Mouse (Mus musculus) c-Kit-positive CD71-positive TER-119-positive erythroid progenitor cells, embryonic 14.5 days (primary cell): ENCODE measurements around the gene Apoc3.
A peak's percentile ranks its signal among the peaks of the same experiment; 100 is the strongest.

Experiments used
- DNase-seq: peaks from one replicate; pipeline ENCODE4 v3.0.0-alpha.2; 2013; ENCODE audit warnings: low spot score

The Apoc3 gene

DNA sequence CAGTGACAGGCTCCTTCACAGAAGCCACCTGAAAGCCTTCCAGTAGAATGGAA lies at the start of gene Apoc3:
Apoc3 (minus strand) TSS at position 41 of the 53 bp plus-strand sequence.
- no peak for DNase-seq

DNA sequence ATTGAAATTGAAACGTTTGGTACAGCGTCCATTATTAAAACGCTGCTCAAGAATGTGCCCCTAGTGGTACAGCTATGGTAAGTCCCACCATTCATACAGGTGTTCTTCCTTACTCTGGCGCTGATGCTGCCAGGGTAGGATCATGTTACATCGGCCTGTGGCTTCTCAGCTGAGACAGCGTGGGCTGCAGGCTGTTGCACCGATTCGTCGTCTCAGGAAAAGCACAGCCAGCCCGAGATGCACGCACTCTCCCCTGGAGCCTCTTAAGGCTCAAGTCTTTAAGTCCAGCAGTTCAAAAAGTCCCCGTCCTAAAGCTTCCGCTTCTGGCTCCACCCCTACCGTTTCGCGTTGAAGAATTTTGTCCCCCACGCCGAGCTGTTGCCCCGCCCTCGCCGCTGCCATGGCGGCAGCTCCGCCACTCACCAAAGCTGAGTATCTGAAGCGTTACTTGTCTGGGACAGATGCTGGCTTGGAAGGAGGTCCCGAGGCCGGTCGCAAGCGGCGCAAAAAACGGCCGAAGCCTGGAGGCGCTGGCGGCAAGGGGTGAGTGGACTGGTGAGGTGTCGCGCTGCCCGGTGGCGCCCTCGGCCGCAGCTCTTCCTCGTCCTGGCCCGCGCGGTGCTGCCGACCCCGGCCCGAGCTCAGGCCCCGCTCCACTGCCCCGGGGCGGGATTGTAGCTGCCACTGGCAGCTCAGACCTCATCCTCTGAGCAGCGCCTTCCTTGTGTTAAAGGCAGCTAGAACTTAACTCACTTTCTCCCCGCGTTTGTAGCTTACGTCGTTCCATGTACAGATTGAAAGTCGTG lies 47.4 kb upstream of the Apoc3 start, which contains the start of gene Bud13:
Bud13 (plus strand) TSS at position 378 of the 806 bp plus-strand sequence.
- DNase-seq: peak; percentile 91

DNA sequence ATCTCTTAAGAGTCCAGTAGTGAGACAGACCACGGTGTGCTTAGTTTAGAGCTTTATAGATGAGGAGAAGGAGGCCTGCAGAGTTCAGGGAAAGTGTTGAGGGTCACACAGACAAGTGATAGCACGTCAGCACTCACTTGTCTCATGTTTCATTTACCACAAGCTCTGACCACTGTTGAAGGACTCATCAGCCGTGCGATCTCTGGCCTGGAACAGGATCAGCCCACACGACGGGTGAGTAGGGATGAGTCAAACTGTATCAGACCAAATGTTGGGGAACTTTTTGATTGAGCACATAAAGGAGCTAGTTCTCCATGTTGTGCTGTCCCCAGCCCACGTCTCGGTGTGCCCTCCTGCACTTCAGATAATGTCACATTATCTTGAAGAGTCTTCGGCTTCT lies 39.1 kb upstream of the Apoc3 start:
- DNase-seq: no peak

DNA sequence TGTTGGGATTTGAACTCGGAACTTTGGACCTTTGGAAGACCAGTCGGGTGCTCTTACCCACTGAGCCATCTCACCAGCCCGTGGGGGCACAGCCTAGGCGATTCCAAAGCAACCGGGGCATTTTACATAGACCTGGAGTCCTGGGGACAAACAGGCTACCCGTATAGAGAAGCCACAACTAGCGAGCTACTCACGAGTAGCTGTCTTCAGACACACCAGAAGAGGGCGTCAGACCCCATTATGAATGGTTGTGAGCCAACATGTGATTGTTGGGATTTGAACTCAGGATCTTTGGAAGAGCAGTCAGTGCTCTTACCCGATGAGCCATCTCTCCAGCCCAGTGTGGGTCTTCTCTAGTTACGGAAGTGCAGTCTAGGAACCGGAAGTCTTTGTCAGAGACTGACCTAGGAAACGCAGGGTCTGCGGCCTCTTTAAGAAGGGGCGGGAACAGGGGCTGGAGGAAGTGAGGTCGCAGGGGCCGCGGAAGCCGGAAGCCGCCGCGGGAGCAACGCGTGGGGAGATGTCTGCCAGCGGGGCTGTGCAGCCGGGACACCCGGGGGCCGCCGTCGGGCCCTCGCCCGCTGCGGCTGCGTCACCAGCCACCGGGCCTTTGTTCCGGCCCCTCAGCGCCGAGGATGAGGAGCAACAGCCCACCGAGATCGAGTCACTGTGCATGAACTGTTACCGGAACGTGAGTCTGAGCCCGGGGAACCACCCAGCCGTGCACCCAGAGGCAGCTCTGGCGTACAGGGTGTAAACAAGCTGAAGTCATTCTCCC lies 37.4 kb upstream of the Apoc3 start, which contains the start of gene Zpr1:
Zpr1 (plus strand) TSS at position 388 of the 778 bp plus-strand sequence.
- DNase-seq: peak; percentile 87

DNA sequence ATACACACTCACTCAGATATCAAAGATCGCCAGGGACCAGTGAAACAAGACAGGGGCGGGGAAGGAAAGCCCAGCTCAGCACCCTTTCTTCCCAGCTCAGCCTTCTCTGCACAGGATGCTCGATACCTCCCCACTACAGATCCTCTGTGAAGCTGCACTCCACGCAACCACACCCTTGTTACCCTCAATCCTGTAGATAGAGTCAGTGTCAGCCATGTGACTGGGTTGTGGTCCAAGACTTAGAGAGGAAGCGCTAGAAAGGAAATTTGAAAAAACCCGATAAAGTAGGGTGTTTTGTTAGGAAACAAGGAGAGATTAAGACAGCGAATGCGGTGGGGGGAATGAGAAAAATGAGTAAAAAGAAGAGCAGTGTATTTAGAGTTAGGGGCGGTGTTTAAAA lies 36.6 kb upstream of the Apoc3 start:
- DNase-seq: no peak

DNA sequence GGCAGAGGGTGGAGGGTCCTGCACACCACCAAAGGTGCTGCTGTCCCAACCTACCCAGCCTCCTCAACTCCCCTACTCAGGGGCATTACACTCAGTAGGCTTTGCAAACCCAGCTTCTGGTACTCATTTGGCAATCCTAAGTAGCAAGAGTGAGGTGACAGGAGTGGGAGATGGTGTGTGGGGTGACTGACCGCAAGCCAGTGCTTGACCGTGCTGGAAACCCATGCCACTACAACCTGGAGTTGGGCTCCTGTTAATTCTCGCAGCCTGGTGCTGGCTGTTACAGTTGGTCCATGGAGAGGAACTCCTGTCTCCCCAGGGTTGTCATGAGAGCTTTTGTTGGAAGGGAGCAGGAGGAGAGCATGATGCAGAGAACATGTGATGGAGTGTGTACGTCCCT lies 35.3 kb upstream of the Apoc3 start:
- no peak for DNase-seq

DNA sequence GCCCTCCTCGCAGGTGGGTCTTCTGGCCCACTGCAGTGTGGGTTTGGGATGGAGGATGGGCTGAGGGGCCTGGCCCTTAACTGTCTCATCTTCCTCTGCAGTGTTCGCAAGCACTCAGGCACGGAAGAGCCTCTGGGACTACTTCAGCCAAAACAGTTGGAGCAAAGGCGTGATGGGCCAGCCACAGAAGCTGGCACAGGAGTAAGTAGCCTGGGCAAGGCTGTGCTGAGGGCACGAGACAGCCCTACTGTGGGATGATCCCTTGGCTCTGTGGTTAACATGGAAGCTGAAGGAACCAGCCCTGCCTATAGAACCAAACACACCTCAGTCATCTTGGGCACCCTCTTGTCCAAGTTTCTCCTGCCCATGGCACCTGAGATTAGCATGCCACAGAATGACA lies 33.7 kb upstream of the Apoc3 start:
- no peak for DNase-seq

DNA sequence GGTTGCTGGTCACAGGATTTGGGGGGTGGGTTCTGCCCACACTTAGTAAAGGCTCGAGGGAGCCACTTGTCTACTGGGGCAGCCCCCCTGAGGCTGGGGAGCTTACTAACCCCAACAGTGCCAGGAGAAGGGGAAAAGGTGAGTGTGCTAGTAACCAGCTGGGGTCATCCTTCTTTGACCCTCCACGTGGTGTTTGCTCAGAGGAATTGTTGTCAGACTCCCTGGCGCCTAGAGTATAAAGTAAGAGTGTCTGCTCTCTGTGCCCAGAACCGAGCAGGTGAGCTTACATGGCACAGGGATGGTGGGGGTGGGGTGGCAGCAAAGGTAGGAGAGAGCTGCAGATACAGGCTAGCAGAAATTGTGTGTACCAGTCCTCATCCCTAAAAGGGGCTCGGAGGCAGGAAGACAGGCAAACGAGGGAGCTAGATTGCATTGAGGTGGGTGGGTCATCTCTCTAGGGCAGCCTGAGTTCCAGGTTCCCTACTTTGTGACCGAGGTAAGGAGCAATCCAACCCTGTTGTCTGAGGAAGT lies 33.0 kb upstream of the Apoc3 start, which contains the start of gene Apoa5:
Apoa5 (plus strand) TSS at position 291 of the 531 bp plus-strand sequence.
- no peak for DNase-seq

DNA sequence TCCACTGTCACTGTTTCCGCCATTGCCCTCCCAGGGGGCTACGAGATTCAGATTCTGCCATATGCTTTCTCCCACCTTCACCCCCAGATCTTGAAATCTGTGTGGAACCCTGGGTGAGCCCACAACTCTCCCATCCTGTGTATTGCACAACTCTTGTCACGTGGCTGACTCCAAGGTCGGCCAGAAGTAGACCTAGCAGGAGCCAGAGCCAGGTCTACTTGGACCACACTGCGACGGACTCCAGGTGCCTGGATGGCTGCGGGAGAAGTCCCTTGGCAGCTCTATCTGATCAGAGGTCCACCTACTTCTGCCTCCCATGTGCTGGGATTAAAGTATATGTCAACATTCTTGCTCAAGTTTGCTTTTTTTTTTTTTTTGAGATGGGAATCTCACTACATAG lies 25.7 kb upstream of the Apoc3 start:
- DNase-seq: no peak

DNA sequence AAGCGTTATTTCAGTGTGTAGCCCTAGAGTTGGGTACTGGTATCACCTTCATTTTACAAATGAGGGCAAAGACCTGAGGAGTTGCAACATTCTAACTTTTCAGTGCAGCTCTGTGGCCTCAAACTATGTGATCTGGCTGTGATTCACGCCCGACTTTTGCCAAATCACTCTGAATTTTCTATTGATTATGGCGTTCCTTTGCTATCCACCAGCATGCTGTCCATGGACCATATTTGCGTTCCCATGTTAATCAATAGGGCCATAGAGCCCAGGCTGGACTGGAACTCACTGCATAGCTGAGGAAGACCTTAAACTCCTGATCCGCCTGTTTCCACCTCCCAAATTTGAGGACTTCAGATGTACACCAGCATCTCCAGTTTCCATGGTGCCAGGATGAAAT lies 23.7 kb upstream of the Apoc3 start:
- DNase-seq: no peak

DNA sequence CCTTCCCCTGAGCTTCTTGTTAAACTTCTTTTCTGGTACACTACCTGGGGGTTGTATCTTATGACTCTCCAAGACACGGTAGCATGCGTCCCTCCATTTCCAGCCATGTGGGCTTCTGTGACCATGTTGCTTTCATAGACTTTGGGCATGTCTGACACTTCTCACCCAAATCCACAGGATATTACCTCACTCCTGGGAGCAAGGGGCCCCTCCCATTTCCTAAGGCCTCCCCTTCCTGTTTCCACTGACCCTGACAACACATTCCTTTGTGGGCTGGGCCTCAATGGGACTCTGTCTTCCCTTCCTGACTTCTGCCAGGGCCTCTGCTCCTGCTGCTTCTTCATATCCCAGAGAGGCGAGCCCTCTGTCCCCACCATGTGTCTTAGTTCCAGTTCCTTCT lies 22.1 kb upstream of the Apoc3 start:
- no peak for DNase-seq

DNA sequence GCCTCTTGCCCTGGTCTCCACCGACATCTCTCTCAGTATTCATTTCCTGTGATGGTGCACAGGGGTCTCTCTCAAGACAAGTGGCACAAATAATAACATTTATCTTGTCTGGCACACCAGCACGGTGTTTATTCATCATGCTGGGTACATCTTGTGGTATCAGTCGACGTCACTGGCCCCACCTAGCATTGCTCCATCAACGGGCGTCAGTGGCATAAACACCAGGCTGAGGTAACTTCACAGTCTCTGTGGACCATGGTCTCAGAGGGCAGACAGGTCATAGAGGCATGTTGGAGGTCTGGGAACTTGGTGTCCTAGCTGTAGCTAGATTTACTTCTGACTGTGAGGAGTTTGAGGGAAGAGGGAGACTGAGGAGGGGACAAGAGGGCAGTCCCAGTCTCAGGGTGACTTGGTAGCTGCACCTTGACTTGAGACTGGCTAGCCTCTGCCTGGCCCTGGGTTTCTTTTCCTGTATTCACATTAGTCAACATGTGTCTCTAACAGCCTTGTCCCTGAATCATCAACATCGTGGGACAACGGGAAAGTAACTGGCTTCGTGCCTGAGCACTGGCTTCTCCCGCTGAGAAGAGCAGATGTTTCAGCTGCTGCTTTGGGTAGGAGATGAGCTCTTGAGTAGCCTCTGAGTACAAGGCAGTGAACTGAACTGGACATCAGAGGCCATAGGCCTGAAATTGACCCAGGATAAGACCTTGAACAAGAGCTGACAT lies 21.4 kb upstream of the Apoc3 start:
- DNase-seq: no peak

DNA sequence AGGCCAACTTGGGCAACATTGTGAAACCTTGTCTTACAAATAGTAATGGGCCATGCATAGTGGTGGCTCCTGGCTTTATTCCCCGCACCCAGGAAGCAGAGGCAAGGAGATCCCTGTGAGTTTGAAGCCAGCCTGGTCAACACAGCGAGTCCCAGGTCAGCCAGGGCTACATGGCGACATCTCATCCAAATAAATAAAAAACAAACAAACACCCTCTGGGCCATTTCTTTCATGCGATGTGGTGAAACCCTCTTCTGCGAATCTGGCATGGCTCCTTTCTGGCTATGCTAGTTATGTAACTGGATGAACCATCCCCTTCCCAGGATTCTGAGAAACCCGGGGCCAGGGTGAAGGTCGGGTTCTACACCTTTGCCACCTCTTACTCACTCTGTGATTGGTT lies 20.7 kb upstream of the Apoc3 start:
- DNase-seq: no peak

DNA sequence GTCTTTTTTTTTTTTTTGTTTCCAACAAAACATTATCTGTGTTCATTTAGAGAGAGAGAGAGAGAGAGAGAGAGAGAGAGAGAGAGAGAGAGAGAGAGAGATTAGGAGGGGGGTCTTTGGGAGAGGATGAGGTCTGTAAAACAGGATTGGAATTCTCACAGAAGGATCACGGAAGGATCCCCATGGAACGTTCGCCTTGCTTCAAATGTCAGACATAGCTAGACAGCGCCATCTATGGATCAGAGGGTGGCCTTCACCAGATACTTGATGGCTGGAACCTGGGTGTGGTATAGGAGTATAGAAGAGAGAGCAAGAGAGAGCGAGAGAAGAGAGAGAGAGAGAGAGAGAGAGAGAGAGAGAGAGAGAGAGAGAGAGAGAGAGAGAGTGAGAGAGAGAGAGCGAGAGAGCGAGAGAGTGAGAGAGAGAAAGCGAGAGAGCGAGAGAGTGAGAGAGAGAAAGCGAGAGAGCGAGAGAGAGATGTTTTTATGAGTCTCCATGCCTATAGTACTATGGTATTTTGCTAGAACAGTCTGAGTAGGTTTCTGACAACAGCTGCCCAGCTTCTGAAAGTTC lies 11.4 kb upstream of the Apoc3 start:
- peak; percentile 53 for DNase-seq

DNA sequence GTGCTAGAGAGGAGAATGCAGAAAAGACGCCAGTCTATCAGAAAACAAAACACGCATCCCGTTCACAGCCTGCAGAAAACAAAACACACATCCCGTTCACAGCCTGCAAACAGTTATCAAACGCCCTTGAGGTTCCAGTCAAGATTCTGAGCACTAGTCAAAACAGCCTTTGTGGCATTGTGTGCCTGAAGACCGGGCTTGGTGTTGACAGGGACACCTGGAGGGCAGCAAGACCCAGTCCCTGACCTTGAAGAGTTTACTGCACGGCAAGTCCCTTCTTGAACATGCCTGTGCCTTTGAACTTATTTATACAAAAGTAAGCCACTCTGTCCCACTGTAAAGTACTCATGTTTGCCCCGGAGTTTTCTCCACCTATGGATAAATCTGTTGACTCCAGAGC lies 8.1 kb upstream of the Apoc3 start:
- no peak for DNase-seq

DNA sequence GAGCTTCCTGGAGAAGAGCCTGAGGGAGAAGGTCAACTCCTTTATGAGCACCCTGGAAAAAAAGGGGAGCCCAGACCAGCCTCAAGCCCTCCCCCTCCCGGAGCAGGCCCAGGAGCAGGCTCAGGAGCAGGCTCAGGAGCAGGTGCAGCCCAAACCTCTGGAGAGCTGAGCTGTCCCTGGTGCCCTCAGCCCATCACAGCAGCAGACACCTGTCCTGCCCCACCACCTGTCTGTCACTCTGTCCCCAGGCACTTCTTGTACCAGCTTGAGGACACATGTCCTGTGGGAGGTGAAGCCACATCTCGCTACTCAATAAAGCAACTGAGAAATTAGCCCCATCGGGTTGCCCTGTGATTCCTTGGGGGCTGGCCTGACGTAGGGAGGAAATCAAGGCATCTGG lies 7.7 kb upstream of the Apoc3 start:
- no peak for DNase-seq

DNA sequence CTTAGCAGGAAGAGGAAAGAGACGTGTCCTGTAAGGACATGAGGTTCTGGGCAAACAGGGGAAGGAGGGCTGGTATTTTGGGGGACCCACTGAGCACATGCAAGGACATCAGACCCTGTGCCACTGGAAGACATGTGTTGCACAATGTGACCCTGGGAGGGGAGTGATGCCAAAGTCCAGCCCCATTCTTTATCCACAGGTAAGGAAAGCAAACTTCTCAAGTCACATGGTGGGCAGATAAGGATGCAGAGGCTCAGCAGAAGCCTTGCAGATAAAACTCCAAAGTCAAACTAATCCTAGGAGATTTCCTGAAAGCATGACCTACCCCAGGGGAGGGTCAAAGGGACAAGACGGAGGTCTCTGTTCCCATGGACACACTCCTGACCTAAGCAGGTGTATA lies 6.4 kb upstream of the Apoc3 start:
- no peak for DNase-seq

DNA sequence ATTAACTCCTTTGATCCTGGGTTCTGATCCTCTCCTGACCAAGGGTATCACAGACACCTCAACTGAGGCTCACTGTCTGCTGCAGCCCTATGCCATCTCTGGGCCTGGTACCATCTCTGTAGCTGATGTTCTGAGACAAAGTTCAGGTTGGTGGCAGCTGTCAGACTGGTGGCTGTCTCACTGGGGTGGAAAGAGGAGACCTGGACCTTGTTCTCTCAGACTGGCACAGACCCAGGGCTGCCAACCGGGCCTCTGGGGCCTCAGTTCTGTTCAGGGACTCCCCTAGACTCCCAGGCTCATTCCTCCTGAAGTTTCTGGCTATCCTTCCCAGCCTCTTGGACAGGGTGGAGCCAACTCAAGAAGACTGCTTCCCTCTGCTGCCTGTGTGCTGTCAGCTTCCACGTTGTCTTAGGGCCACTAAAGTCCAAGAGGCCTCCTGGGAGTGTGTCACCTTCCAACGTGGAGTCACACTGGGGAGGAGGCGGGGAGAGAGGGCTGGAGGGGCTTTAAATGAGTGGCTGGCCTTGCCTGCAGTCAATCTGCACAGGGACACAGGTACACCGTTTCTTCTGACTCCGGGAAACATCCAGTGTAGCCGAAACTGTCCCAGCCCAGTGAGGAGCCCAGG lies 5.2 kb upstream of the Apoc3 start, which contains the start of gene Apoa4:
Apoa4 (plus strand) TSS at position 171 of the 628 bp plus-strand sequence.
- no peak for DNase-seq

DNA sequence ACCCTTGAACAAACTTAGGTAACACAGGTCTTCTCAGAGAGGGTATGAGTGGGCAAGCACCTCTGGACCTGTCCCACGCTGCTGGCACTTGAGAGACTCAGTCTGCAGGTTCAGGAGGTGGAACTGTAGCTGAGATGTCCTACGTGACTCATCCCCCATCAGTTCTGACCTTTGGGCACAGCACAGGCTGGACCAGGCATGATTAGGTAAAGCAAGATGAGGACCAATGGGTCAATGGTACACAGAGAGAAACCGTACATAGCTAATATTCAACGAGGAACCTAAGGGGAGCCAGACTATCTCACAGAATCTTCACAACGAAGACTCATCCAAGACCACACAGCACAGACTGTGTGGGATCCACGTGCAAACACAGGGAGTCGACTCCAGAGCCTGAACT lies 3.4 kb upstream of the Apoc3 start:
- no peak for DNase-seq

DNA sequence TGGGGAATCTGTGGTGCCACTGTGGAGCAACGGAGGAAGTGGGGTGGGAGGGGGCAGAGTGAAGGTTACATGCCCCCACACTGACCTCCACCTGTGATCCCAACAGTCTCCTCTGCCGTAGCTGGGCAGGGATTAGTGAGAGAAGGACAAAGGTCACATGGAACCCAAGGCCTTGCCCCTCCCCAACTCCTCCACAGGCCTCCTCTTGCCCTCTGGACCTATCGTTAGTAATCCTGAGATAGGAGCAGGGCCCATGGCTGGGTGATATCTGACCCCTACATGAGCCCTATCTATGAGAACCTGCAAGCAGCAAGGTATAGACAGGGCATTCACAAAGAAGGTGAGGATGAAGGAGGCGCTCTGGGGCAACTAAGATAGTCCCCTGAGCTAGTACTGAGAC lies 213 bp upstream of the Apoc3 start:
- DNase-seq: no peak

DNA sequence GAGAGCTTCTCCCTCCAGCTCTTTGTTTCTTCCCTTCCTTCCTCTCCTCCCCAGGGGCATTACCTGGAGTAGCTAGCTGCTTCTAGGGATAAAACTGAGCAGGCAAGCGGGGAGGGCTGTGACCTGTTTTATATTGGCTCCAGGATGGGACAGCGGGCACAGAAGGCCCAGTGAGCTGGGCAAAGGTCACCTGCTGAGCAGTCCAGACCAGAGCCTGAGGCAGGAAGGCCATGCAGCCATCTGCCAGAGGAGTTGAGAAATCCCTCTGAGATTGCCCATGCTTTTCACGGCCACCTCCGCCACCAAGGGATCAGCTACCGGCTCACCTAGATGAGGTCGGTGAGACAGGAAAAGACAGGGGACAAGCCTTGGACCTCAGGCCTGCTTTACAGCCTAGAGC lies 240 bp downstream of the Apoc3 start:
- DNase-seq: no peak

DNA sequence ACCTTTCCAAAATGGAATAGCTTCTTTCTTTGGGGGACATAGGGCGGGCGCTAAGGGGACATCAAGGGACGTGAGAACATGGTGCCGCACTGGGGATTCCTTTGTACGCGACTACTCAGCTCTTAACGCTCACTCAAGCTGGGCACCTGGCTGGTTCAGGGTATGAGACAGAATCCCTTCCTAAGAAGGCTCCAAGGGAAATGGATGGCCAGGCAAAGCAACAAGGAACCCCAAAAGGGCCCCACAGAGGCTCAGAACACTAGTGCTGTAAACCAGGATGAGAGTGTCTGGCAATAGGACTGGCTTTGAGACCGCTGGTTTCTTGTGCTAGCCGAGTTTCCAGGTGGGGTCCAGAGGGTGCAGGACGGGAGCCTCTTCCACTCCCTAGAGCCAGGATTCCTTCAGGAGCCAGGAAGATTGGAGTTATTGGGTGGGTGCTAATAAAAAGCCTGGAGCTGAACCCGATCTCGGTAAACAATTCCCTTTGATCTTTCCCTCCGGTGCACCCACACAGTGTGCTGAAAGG lies 4.9 kb downstream of the Apoc3 start:
- no peak for DNase-seq
